Mouse (Mus musculus) erythroblast, embryonic 14.5 days (primary cell): Measurements from ENCODE around the gene Exph5. TPM values are rescaled to one million over a fixed set of nuclear protein-coding genes. Genes with fewer than 3 reads are reported as not detected.
A peak's percentile ranks its signal among the peaks of the same experiment; 100 is the strongest.

Experiments used
- H3K27me3 ChIP-seq: 2 replicates; pipeline ENCODE4 v1.6.1; 2012; ENCODE audit warnings: inconsistent platforms; ENCODE audit not compliant: control insufficient read depth
- H3K36me3 ChIP-seq: 2 replicates; pipeline ENCODE4 v1.6.1; 2012; ENCODE audit warnings: mild to moderate bottlenecking, inconsistent platforms; ENCODE audit not compliant: control insufficient read depth
- H3K4me1 ChIP-seq: 2 replicates; pipeline ENCODE4 v1.6.1; 2012; ENCODE audit warnings: inconsistent platforms; ENCODE audit not compliant: control insufficient read depth
- H3K4me3 ChIP-seq: replicated peaks from 2 replicates; pipeline ENCODE3; 2012; ENCODE audit warnings: moderate library complexity, mild to moderate bottlenecking, inconsistent platforms
- H3K9me3 ChIP-seq: 2 replicates; pipeline ENCODE4 v1.6.1; 2012; ENCODE audit warnings: low read length, inconsistent platforms, mixed read lengths; ENCODE audit not compliant: control insufficient read depth
- GATA1 ChIP-seq: IDR thresholded peaks from 2 replicates; pipeline ENCODE4 v1.6.1; 2012; ENCODE audit warnings: low read length, inconsistent platforms, mixed read lengths
- TAL1 ChIP-seq: IDR thresholded peaks from 3 replicates; pipeline ENCODE4 v1.6.1; 2012; ENCODE audit warnings: low read length, inconsistent platforms, mixed read lengths
- polyA plus RNA-seq: library from polyadenylated mRNA; stranded (reverse); fragments of >175 nt; gene quantifications from 2 replicates; pipeline ENCODE4 v1.2.3, GENCODE M21; 2012

The Exph5 gene
- polyA plus RNA-seq, 1 experiment: not detected

- TF ChIP-seq GATA1: no peak
- Histone ChIP-seq H3K4me3 (no peak overlapping the region), H3K27me3 (no peaks in the 10 kb centered on the region), H3K4me1 (no peaks in the 10 kb centered on the region), H3K9me3 (no peaks in the 10 kb centered on the region), H3K36me3 (no peaks in the 10 kb centered on the region)
Measured at GRCm38 (mm10) chr9:53376820-53377219, 75.3 kb downstream of the Exph5 start.

DNA sequence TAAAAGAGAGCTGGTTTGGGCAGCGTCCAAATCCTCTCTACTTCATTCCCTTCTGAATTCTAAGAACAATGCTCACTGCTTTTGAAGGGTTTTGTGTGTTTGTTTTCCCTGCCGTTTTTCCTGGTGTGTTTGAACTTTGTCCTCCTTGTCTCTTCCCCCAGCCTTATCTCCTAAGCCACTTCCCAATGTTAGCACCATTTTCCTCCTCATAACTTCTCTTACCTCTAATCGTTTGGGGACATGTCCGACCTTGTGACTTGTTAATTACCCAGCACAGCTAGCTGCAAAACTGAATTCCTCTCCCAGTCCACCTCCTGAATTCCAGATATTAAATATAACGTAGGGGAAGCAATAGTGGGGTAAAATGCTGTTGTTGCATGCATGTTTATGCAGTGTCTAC is 76.1 kb downstream of the Exph5 start:
- Histone ChIP-seq H3K36me3 (no peaks in the 10 kb centered on the region), H3K9me3 (no peaks in the 10 kb centered on the region), H3K4me1 (no peaks in the 10 kb centered on the region), H3K27me3 (peaks cover 3% of the 10 kb centered on the region), H3K4me3 (no peak overlapping the region)
- TF ChIP-seq GATA1 (no peak), TAL1 (no peak)

DNA sequence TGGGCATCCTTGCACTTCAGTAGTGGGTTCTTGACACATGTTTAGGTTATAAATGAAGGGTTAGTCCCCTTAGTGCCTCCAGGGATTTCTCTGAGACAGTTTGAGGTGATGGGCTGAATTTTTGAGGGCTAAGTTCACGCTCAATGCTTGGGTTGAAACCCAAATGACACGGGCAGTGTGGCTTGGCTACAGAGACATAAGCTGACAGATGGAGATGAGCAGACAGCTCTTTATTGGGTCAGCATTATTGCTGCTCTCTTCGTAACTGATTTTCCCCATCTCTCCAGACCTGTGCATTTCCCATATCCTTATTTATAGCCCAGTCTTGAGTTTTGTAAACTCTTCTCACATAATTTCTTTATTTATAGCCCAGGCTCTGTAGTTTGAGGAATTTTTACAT is 76.7 kb downstream of the Exph5 start:
- Histone ChIP-seq H3K4me1 (no peaks in the 10 kb centered on the region), H3K36me3 (no peaks in the 10 kb centered on the region), H3K9me3 (no peaks in the 10 kb centered on the region), H3K4me3 (no peak overlapping the region), H3K27me3 (peaks cover 8% of the 10 kb centered on the region)
- no peak for TF ChIP-seq TAL1
- TF ChIP-seq GATA1: no peak

- no peak for TF ChIP-seq GATA1
- H3K4me1 ChIP-seq: peaks cover 9% of the 10 kb centered on the region
- H3K27me3 ChIP-seq: peaks cover 29% of the 10 kb centered on the region
- no peaks in the 10 kb centered on the region for H3K36me3 ChIP-seq
- H3K4me3 ChIP-seq: no peak overlapping the region
- H3K9me3 ChIP-seq: no peaks in the 10 kb centered on the region
Measured at GRCm38 (mm10) chr9:53380595-53380994, 79.1 kb downstream of the Exph5 start.

DNA sequence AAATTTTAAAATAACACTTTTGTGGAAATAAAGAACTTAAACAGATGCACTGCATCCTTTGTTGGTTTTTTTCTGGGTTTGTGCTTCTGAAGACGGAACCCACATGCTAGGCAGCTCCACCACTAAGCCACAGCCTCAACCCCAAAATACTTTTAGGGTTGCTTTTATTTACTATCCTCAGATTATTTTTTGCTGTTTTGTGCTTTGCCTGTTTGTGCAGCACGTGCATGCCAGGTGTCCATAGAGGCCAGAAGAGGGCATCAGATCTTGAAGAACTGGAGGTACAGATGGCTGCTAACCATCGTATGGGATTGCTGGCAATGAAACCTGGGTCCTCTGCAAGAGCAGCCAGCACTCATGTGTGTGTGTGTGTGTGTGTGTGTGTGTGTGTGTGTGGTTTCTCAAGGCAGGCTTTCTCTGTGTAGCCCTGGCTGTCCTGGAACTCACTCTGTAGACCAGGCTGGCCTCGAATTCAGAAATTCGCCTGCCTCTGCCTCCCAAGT is 79.7 kb downstream of the Exph5 start:
- peaks cover 9% of the 10 kb centered on the region for H3K4me1 ChIP-seq
- no peaks in the 10 kb centered on the region for H3K9me3 ChIP-seq
- peaks cover 29% of the 10 kb centered on the region for H3K27me3 ChIP-seq
- H3K36me3 ChIP-seq: no peaks in the 10 kb centered on the region
- H3K4me3 ChIP-seq: no peak overlapping the region
- no peak for TF ChIP-seq TAL1
- TF ChIP-seq GATA1: no peak

DNA sequence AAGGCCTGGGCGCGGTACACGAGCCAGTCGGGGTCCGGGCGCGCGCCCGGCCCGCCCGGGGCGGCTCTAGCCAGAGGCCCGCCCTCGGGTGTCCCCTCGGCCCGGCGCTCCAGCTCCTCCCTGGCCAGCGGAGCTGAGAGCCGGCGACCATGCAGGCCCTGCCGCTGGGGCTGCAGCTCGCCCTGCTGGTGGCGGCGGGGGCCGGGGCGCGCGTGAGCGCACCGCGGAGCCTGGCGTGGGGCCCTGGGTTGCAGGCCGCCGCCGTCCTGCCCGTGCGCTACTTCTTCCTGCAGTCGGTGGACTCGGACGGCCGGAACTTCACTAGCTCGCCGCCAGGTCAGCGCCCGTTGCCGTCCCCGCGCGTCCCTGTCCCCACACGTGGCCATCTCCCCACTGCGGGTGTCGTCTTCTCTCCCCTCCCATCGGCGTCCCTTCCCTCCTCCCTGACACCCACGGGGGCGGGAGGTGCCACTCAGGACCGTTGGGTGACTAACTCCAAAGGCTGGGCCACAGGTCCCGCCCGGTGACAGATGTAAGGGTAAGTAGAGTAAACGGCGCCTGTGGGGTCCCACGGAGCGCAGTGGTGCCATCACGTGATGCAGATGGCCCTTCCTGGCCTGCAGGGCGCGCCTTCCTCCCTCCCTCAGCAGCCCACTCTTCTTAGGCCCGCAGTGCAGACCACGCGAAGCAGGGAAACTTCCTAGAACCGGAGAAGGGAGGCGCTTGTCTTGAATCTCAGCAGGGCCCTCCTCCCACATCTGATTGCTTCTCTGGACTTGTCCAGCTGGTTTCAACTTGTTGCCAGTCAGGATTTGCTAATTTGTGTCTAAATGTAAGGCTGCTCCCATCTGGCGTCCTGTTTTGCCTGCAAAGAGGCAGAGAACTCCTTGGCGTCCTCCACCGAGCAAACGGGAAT is 82.7 kb downstream of the Exph5 start, which contains the start of gene Kdelc2:
Gene Kdelc2, plus strand, starts transcription at position 75 of the 916 bp plus-strand sequence.
- peak within 1 kb of the TSS; percentile 62 for H3K4me3 ChIP-seq
- no peaks in the 10 kb centered on the region for H3K9me3 ChIP-seq
- peaks cover 29% of the 10 kb centered on the region for H3K27me3 ChIP-seq
- TF ChIP-seq GATA1: no peak
- no peak for TF ChIP-seq TAL1
- no peaks in the 10 kb centered on the region for H3K36me3 ChIP-seq
- peaks cover 9% of the 10 kb centered on the region for H3K4me1 ChIP-seq

GRCm38 (mm10) chr9:53384873-53385272 is 83.4 kb downstream of the Exph5 start:
- Histone ChIP-seq H3K9me3 (no peaks in the 10 kb centered on the region), H3K4me3 (peak overlapping the region; percentile 62), H3K36me3 (no peaks in the 10 kb centered on the region), H3K27me3 (peaks cover 29% of the 10 kb centered on the region), H3K4me1 (peaks cover 9% of the 10 kb centered on the region)
- TF ChIP-seq TAL1: no peak
- TF ChIP-seq GATA1: no peak

GRCm38 (mm10) chr9:53387431-53387830 is 86.0 kb downstream of the Exph5 start:
- TF ChIP-seq GATA1: no peak
- no peak for TF ChIP-seq TAL1
- Histone ChIP-seq H3K9me3 (no peaks in the 10 kb centered on the region), H3K4me3 (no peak overlapping the region), H3K36me3 (no peaks in the 10 kb centered on the region; the same call in 1 of the 2 replicates), H3K27me3 (peaks cover 28% of the 10 kb centered on the region), H3K4me1 (peaks cover 9% of the 10 kb centered on the region)

GRCm38 (mm10) chr9:53389109-53389508 is 87.6 kb downstream of the Exph5 start:
- Histone ChIP-seq H3K27me3 (peaks cover 14% of the 10 kb centered on the region), H3K9me3 (no peaks in the 10 kb centered on the region), H3K36me3 (no peaks in the 10 kb centered on the region; the same call in 1 of the 2 replicates), H3K4me3 (no peak overlapping the region), H3K4me1 (peaks cover 5% of the 10 kb centered on the region)
- no peak for TF ChIP-seq GATA1
- no peak for TF ChIP-seq TAL1
